Mouse (Mus musculus) spleen, adult 2 months (tissue): Measurements from ENCODE around the gene Bysl. TPM values are rescaled to one million over a fixed set of nuclear protein-coding genes. Genes with fewer than 3 reads are reported as not detected.

Source experiments
- DNase-seq, 2 experiments: peaks; one replicate each; pipeline versions ENCODE4 v3.0.0 to v3.0.0-alpha.2; 2012 to 2021; ENCODE audit warnings: low spot score in 2 of 2, low read depth in 1 of 2
- H3K27ac ChIP-seq: fragments of 200-500 bp; 2 replicates; pipeline ENCODE4 v1.5.1; 2012; ENCODE audit warnings: low read length, inconsistent platforms; ENCODE audit not compliant: insufficient read depth
- H3K27me3 ChIP-seq: fragments of 200-500 bp; 2 replicates; pipeline ENCODE4 v1.6.1; 2012; ENCODE audit warnings: mild to moderate bottlenecking, moderate library complexity, low read length, inconsistent platforms; ENCODE audit not compliant: control insufficient read depth, insufficient read depth
- H3K36me3 ChIP-seq: fragments of 200-500 bp; 2 replicates; pipeline ENCODE4 v1.6.1; 2012; ENCODE audit warnings: mild to moderate bottlenecking, low read length, inconsistent platforms; ENCODE audit not compliant: control insufficient read depth, insufficient read depth
- H3K4me1 ChIP-seq: fragments of 200-500 bp; 2 replicates; pipeline ENCODE4 v1.6.1; 2011; ENCODE audit warnings: inconsistent platforms; ENCODE audit not compliant: control insufficient read depth, insufficient read depth, insufficient read length
- H3K4me3 ChIP-seq: fragments of 200-500 bp; 2 replicates; pipeline ENCODE4 v1.5.1; 2011; ENCODE audit warnings: mild to moderate bottlenecking, inconsistent platforms; ENCODE audit not compliant: insufficient read depth, insufficient read length; ENCODE audit errors: extremely low read depth
- CTCF ChIP-seq: fragments of 200-500 bp; IDR thresholded peaks from 2 replicates; pipeline ENCODE4 v1.5.1; 2011; ENCODE audit warnings: mild to moderate bottlenecking, inconsistent platforms; ENCODE audit not compliant: insufficient read depth, insufficient read length, insufficient replicate concordance; ENCODE audit errors: extremely low read depth
- POLR2A ChIP-seq: fragments of 200-500 bp; IDR thresholded peaks from 2 replicates; pipeline ENCODE4 v1.6.1; 2011; ENCODE audit warnings: low read depth, low read length, inconsistent platforms
- WGBS: fragments of 180-500 bp; shearing (Covaris S2); methylation state at CpG from one replicate; pipeline ENCODE4 v1.1.7; 2018; 5-methylcytosine and 5-hydroxymethylcytosine counted together
- polyA plus RNA-seq: library from polyadenylated mRNA; depleted of rRNA; stranded (reverse); fragments of >200 nt; gene quantifications from 2 replicates; pipeline ENCODE4 v1.2.3, GENCODE M21; 2012

The Bysl gene
- polyA plus RNA-seq, 1 experiment, result 5.8 TPM

- H3K27ac ChIP-seq, result no peak overlapping the region
- DNase-seq, result no peak
- no peak overlapping the region for H3K4me3 ChIP-seq
- TF ChIP-seq POLR2A (no peak), CTCF (no peak)
- 94% methylated on average over 13 of the region's 13 CpGs for WGBS
- no peaks in the 10 kb centered on the region for H3K27me3 ChIP-seq
- H3K36me3 ChIP-seq, result peaks cover 10% of the 10 kb centered on the region
- no peaks in the 10 kb centered on the region for H3K4me1 ChIP-seq
Observed at GRCm38 (mm10) chr17:47618556-47619311, 7.4 kb upstream of the Bysl start.

GRCm38 (mm10) chr17:47617605-47618307 is 6.5 kb upstream of the Bysl start:
- Histone ChIP-seq H3K36me3 (peaks cover 4% of the 10 kb centered on the region), H3K4me3 (no peak overlapping the region), H3K4me1 (no peaks in the 10 kb centered on the region), H3K27ac (0 out of 2 replicates have a peak overlapping the region, but pooled peaks have one; percentile 7), H3K27me3 (no peaks in the 10 kb centered on the region)
- TF ChIP-seq POLR2A, result no peak
- TF ChIP-seq CTCF, result no peak
- whole genome bisulfite sequencing, result 87% methylated on average over 9 of the region's 9 CpGs
- DNase-seq, result no peak

GRCm38 (mm10) chr17:47616652-47617051 is 5.4 kb upstream of the Bysl start:
- H3K27me3 ChIP-seq, result no peaks in the 10 kb centered on the region
- no peak for DNase-seq
- no peak overlapping the region for H3K27ac ChIP-seq
- peaks cover 4% of the 10 kb centered on the region for H3K36me3 ChIP-seq
- peaks cover 4% of the 10 kb centered on the region; the same call in 1 of the 2 replicates for H3K4me1 ChIP-seq
- 84% methylated on average over 4 of the region's 4 CpGs for WGBS
- no peak overlapping the region for H3K4me3 ChIP-seq
- TF ChIP-seq CTCF, result no peak
- TF ChIP-seq POLR2A, result no peak

GRCm38 (mm10) chr17:47616119-47616518 is 4.8 kb upstream of the Bysl start:
- Histone ChIP-seq H3K4me1 (peaks cover 4% of the 10 kb centered on the region; the same call in 1 of the 2 replicates), H3K27me3 (no peaks in the 10 kb centered on the region), H3K27ac (no peak overlapping the region), H3K36me3 (peaks cover 4% of the 10 kb centered on the region), H3K4me3 (no peak overlapping the region)
- WGBS, result 94% methylated on average over 8 of the region's 8 CpGs
- no peak for DNase-seq
- TF ChIP-seq CTCF, result no peak
- TF ChIP-seq POLR2A, result no peak

GRCm38 (mm10) chr17:47614018-47614417 is 2.7 kb upstream of the Bysl start:
- no peaks in the 10 kb centered on the region for H3K27me3 ChIP-seq
- H3K27ac ChIP-seq, result no peak overlapping the region
- TF ChIP-seq CTCF (peak; percentile 66; the same call in 1 of the 2 replicates), POLR2A (no peak)
- DNase-seq, result peak in 1 of 2 experiments; percentile 55
- WGBS, result 89% methylated on average over 1 of the region's 1 CpGs
- H3K36me3 ChIP-seq, result peaks cover 2% of the 10 kb centered on the region
- H3K4me1 ChIP-seq, result peaks cover 6% of the 10 kb centered on the region; the same call in 1 of the 2 replicates
- no peak overlapping the region for H3K4me3 ChIP-seq

GRCm38 (mm10) chr17:47611661-47611982 is 330 bp upstream of the Bysl start:
- 0% methylated on average over 13 of the region's 13 CpGs for WGBS
- no peaks in the 10 kb centered on the region; the same call in 1 of the 2 replicates for H3K36me3 ChIP-seq
- H3K27me3 ChIP-seq, result no peaks in the 10 kb centered on the region
- peak overlapping the region; percentile 79 for H3K4me3 ChIP-seq
- peaks cover 6% of the 10 kb centered on the region; the same call in 1 of the 2 replicates for H3K4me1 ChIP-seq
- no peak for DNase-seq
- H3K27ac ChIP-seq, result peak overlapping the region; percentile 48; the same call in 1 of the 2 replicates
- TF ChIP-seq CTCF (no peak), POLR2A (no peak)
